Mouse (Mus musculus) megakaryocyte progenitor cell, adult 5-6 weeks (primary cell): Measurements from ENCODE around the gene Zfp935. TPM values are rescaled to one million over a fixed set of nuclear protein-coding genes. Genes with fewer than 3 reads are reported as not detected.
"Not testable (repeated sequence)": the region's sequence is repeated elsewhere in the genome, so short reads cannot be mapped to it uniquely, and the experiment has no call there.

Source experiments
- ATAC-seq: replicated peaks from 2 replicates; pipeline ENCODE4 v1.8.0; 2016; ENCODE audit warnings: mild to moderate bottlenecking, moderate TSS enrichment, inconsistent platforms; ENCODE audit not compliant: poor library complexity
- total RNA-seq, 2 experiments: library from RNA; stranded (forward) in 1 of 2; stranded (reverse) in 1 of 2; fragments of 157-497, 149-512 nt in 1 of 2; fragments of 200-1000 nt in 1 of 2; gene quantifications; 2 replicates each; pipeline versions ENCODE4 v1.2.3 to v1.2.4; 2015 to 2017

Gene Zfp935
- total RNA-seq (2015) = 7.2 TPM in 1 of 2 replicates, not detected in the other
- not detected in 2 replicates for total RNA-seq (2017)

- peak; percentile 86 for ATAC-seq
Measured at GRCm38 (mm10) chr13:62558189-62559110, at the start of gene Zfp935. TSS of gene Zfp935 (minus strand) at chr13:62558511.

GRCm38 (mm10) chr13:62571099-62571498, 12.8 kb upstream of the Zfp935 start, which contains the start of gene Zfp934:
TSS of gene Zfp934 (minus strand) at chr13:62571199.
- ATAC-seq = not testable (repeated sequence)

GRCm38 (mm10) chr13:62561696-62562095, 3.4 kb upstream of the Zfp935 start:
- ATAC-seq = 0 out of 2 replicates have a peak, but pooled peaks have one; percentile 31

GRCm38 (mm10) chr13:62530129-62530528, 28.2 kb downstream of the Zfp935 start:
- not testable (repeated sequence) for ATAC-seq

- not testable (repeated sequence) for ATAC-seq
Measured at GRCm38 (mm10) chr13:62510641-62511420, 47.5 kb downstream of the Zfp935 start.

- not testable (repeated sequence) for ATAC-seq
Measured at GRCm38 (mm10) chr13:62472661-62473060, 85.7 kb downstream of the Zfp935 start.

- peak; percentile 86 for ATAC-seq
Measured at GRCm38 (mm10) chr13:62469947-62470346, 88.4 kb downstream of the Zfp935 start.

- ATAC-seq = peak; percentile 100
Measured at GRCm38 (mm10) chr13:62466424-62467334, 91.6 kb downstream of the Zfp935 start, which contains the start of gene Gm49359. TSS of gene Gm49359 (minus strand) at chr13:62466832.

Other genes with a start within 250 kb of the Zfp935 start
- gene Gm3604, start 175.3 kb downstream of the Zfp935 start, total RNA-seq (2015) = 14.9 and 17.4 TPM in 2 replicates
- 8.3 and 11.7 TPM in 2 replicates for gene Gm3604, start 175.3 kb downstream of the Zfp935 start, total RNA-seq (2017)
- 9.6 and 14.4 TPM in 2 replicates for gene Gm49359, start 91.7 kb downstream of the Zfp935 start, total RNA-seq (2015)
- gene Gm49359, start 91.7 kb downstream of the Zfp935 start, total RNA-seq (2017) = 8.9 and 14.4 TPM in 2 replicates
- 26.0 and 29.6 TPM in 2 replicates for gene Zfp934, start 12.7 kb upstream of the Zfp935 start, total RNA-seq (2015)
- 7.8 and 9.7 TPM in 2 replicates for gene Zfp934, start 12.7 kb upstream of the Zfp935 start, total RNA-seq (2017)
- 8.5 and 15.3 TPM in 2 replicates for gene 6720489N17Rik, start 65.7 kb upstream of the Zfp935 start, total RNA-seq (2015)
- gene 6720489N17Rik, start 65.7 kb upstream of the Zfp935 start, total RNA-seq (2017) = 19.0 and 20.6 TPM in 2 replicates
- 26.6 and 32.6 TPM in 2 replicates for gene Platr25, start 202.2 kb upstream of the Zfp935 start, total RNA-seq (2015)
- 39.2 and 46.4 TPM in 2 replicates for gene Platr25, start 202.2 kb upstream of the Zfp935 start, total RNA-seq (2017)
- gene Gm5141, start 227.3 kb upstream of the Zfp935 start, total RNA-seq (2015) = 6.9 and 13.5 TPM in 2 replicates
- 3.5 and 5.4 TPM in 2 replicates for gene Gm5141, start 227.3 kb upstream of the Zfp935 start, total RNA-seq (2017)